Mouse (Mus musculus): ENCODE measurements around the gene Flnb.

DNA sequence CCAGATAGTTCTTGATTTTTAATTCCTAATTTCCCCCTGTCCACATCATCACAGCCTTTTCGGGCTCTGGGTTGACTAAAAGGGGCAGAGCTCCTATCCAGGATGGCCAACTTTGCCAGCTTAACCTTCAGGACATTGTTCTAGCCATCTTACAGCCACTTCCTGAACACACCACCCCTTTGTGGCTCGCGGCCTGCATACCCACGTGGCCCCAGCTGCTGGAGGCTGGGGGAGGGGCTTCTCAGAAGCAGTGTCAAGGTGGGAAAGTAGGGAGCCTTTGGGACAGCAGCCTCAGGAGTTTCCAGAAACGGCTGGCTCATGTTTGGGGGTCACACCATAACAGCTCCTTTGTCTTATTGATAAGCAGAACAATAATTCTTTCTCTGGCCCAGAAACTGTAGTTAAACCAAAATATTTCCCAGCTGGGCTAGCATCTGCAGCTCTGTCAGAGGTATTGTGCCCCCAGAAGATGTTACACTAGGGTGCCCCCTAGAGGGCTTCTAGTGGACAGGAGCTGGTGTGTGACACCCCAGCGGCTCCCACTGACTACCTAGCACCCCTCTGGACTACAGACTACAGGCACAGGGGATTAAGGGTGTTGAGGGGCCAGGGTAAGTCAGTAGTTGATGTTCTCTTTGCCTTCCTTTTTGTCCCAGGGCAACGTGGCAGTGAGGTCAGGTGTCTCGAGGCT, 126.7 kb downstream of the Flnb start:
- no peak for TF ChIP-seq POLR2A (IDR thresholded peaks at IDR 0.05; ENCODE audit: low read depth, low read length)
- TF ChIP-seq CTCF (conservative IDR thresholded peaks at IDR 0.05; ENCODE audit: insufficient read depth, insufficient read length, low read depth, low read length) = peak; percentile 30
